Mouse (Mus musculus): ENCODE measurements around the gene Col8a1.

GRCm38 (mm10) chr16:57755708-57756107, 1.2 kb upstream of the Col8a1 start:
- TF ChIP-seq CTCF (IDR thresholded peaks at IDR 0.05; ENCODE audit: control insufficient read depth, insufficient read depth, insufficient read length), result no peak
- no peak for TF ChIP-seq USF1 (IDR thresholded peaks at IDR 0.05; ENCODE audit: low read depth)
- TF ChIP-seq MYOD1 (IDR thresholded peaks at IDR 0.05; ENCODE audit: control insufficient read depth, insufficient read length, low read depth), result no peak
- no peak for TF ChIP-seq MAX (IDR thresholded peaks at IDR 0.05)
- TF ChIP-seq CEBPB (IDR thresholded peaks at IDR 0.05; ENCODE audit: low read depth), result no peak
